Mouse (Mus musculus): Measurements from ENCODE around the gene Dpep3.

Dpep3 gene

DNA sequence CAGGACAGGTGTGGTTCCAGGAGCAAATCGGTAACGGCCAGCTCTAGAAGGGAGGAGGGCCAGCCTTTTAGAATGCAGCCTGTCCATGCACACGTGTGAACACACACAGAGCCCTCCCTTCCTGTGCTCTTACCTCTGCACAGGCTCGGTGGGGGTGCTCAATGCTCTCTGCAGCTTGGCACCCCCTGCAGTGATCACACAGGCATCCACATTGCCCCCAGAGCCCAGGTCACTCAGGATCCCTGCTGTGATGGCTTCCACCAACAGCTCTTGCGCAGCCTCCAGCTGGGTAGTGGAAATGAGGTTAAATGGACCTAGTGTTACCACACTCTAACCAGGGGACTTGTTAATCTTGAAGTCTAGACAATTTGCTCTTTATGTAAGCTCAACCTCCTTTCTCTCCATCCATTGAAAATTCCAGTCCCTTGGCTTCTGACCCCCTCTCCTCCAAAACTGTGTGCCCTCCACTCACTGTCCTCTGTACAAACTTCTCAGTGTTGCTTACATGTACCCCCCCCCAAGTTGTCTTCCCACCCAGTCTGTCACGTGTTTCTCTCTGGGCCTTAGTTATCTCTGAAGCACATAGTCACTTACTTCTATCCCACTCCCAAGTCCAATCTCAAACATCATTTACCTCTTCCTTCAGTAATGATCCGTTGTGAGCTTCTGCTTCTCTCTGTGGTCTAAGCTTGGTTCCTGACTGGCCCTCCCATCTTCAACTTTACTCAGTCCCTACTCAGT, 43.2 kb downstream of the Dpep3 start:
- DNase-seq (ENCODE audit: low spot score in 2 of 2): no peak

DNA sequence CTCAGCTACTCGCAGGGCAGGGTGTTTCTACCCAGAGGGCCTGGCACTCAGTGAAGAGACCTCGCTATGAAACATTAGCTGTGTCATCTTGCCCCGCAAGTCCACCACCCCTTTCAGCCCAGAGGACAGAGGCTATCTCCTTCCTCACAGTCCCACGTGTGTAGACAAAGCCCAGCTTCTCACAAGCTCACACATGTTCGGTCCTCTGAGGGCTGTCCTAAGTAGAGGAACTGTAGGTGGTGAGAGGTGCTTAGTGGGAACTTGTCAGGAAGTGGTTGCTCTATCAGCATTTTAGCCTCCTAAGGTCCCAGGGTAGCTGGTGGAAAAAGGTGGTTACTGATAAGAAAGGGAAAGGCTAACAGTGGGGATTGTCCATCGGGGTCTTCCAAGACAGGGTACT, 44.1 kb downstream of the Dpep3 start:
- no peak for DNase-seq (ENCODE audit: low spot score in 2 of 2)

DNA sequence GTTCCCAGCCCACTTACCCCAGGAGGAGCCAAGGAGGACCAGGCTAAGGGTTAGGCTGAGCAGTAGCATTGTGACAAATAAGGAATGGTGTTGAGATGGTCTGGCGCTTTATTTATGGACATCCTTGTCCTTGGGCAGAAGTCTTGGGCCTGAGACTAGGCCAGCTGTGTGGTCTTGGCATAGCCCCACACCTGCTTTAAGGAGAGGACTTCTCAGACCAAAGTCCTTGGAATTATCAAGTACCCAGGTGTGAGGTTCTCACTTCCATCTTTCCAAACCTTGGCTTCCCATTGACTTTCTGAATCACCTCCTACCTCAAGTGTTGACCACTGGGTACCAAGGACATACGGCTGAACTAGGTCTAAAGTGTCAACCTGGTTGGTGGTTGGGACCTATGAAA, 45.5 kb downstream of the Dpep3 start, which contains the start of gene Ctrl:
Gene Ctrl, minus strand, starts transcription at position 101 of the 400 bp plus-strand sequence.
- no peak for DNase-seq (ENCODE audit: low spot score in 2 of 2)

DNA sequence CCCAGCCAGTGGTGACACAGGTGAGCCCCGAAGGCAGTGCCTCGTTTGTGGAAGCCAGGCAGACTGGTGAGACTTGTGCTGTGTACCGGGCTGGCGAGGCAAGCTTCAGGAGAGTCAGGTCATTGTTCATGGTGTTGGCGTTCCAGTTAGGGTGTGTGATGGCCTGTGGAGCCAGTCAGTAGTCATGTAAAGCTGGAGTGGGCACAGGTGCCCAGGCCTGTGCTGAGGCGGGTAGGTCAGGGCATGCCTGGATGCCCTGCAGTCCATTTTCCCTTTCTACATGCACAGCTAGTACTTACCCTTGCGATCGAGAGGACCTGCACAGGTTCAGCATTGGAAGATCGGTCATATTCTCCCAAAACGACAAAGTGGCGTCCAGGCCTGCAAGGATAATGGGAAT, 46.7 kb downstream of the Dpep3 start:
- DNase-seq (ENCODE audit: low spot score in 2 of 2): no peak

DNA sequence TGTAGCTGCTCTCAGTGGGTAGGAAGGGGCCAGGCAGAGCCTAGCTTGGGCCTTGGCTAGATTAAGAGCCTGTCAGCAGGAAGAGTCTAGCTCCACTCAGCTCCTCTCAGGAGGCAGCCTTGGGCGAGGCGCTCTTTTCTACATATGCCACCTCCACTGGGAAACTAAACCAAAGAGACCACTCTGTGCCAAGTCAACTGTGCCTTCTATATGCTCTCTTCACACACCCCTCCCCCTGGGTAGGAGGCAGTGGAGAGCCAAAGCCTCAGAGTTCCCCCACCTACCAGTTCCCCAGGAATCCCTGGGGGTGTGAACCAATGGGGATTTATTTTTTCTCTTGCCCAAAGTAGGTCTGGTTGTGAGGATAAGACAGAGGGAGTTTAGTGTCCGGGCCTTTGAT, 48.0 kb downstream of the Dpep3 start:
- DNase-seq (ENCODE audit: low spot score in 2 of 2): no peak

DNA sequence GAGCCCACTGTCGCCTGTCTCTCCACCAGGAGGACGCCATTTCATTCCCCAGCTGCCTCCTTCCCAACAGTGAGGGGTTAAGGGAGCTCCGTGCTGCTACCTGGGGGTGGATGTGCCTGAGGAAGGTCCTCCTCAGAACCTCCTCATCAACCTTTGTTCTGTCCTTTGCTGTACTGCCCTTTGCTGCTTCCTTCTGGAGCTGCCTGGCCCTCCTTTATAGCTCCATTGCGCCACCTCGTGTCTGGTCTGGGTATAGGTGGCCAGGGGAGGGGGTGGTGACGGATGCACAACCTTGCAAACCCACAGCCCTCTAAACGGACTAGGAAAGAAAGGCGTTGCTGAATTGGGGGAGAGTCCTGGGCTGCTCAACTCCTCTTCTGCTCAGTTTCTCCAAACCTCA, 48.6 kb downstream of the Dpep3 start:
- peak; percentile 75 to 87 for DNase-seq (ENCODE audit: low spot score in 2 of 2)

DNA sequence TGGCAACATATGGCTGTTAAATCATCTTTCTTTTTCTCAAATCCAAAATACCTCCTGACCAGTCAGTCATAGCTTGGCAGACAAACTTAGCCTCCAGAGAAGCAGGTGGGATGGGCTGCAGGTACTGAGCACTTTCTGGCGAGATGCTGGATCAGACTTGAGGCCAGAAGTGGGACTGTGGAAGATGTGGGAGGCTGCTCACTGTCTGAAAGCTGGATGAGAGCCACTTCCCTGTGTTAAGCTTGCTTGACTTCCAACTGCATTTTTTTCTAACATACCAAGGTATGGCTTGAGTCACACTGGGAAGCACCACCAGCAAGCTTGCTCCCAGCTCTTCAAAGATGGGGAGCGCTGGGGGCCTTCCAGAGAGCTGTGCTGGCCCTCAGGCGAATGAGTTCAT, 54.1 kb downstream of the Dpep3 start:
- no peak for DNase-seq (ENCODE audit: low spot score in 2 of 2)
